Mouse (Mus musculus): ENCODE results near the gene Depdc7. TPM values are rescaled to one million over a fixed set of nuclear protein-coding genes. Genes with fewer than 3 reads are reported as not detected.

The Depdc7 gene
- 1 to 10 TPM; 1.5 to 1.9 TPM for total RNA-seq (2021)

GRCm38 (mm10) chr2:104742741-104743064, at the start of gene Depdc7:
Gene Depdc7 (minus strand): TSS chr2:104742878.
- peak; percentile 76 for DNase-seq (ENCODE audit: extremely low spot score in 1 of 2, low spot score in 1 of 2)

GRCm38 (mm10) chr2:104774763-104775162, 32.1 kb upstream of the Depdc7 start:
- DNase-seq (ENCODE audit: extremely low spot score in 1 of 2, low spot score in 1 of 2): no peak

GRCm38 (mm10) chr2:104768697-104769096, 26.0 kb upstream of the Depdc7 start:
- DNase-seq (ENCODE audit: extremely low spot score in 1 of 2, low spot score in 1 of 2): no peak

- no peak for DNase-seq (ENCODE audit: extremely low spot score in 1 of 2, low spot score in 1 of 2)
These were observed 21.3 kb upstream of the Depdc7 start for GRCm38 (mm10) chr2:104764018-104764417.

- no peak for DNase-seq (ENCODE audit: extremely low spot score in 1 of 2, low spot score in 1 of 2)
These were observed 20.5 kb upstream of the Depdc7 start for GRCm38 (mm10) chr2:104763134-104763703.

- DNase-seq (ENCODE audit: extremely low spot score in 1 of 2, low spot score in 1 of 2): no peak
These were observed 7.9 kb upstream of the Depdc7 start for GRCm38 (mm10) chr2:104750611-104751010.

- DNase-seq (ENCODE audit: extremely low spot score in 1 of 2, low spot score in 1 of 2): no peak
These were observed 6.0 kb upstream of the Depdc7 start for GRCm38 (mm10) chr2:104748652-104749183.

- DNase-seq (ENCODE audit: extremely low spot score in 1 of 2, low spot score in 1 of 2): no peak
These were observed 3.6 kb upstream of the Depdc7 start for GRCm38 (mm10) chr2:104746251-104746650.

GRCm38 (mm10) chr2:104743971-104744370, 1.3 kb upstream of the Depdc7 start:
- DNase-seq (ENCODE audit: extremely low spot score in 1 of 2, low spot score in 1 of 2): no peak

GRCm38 (mm10) chr2:104743160-104743559, 482 bp upstream of the Depdc7 start:
- no peak for DNase-seq (ENCODE audit: extremely low spot score in 1 of 2, low spot score in 1 of 2)

- DNase-seq (ENCODE audit: extremely low spot score in 1 of 2, low spot score in 1 of 2): no peak
These were observed 560 bp downstream of the Depdc7 start for GRCm38 (mm10) chr2:104741896-104742740.

- no peak for DNase-seq (ENCODE audit: extremely low spot score in 1 of 2, low spot score in 1 of 2)
These were observed 1.5 kb downstream of the Depdc7 start for GRCm38 (mm10) chr2:104741015-104741758.

- DNase-seq (ENCODE audit: extremely low spot score in 1 of 2, low spot score in 1 of 2): no peak
These were observed 2.3 kb downstream of the Depdc7 start for GRCm38 (mm10) chr2:104740248-104740949.

- DNase-seq (ENCODE audit: extremely low spot score in 1 of 2, low spot score in 1 of 2): no peak
These were observed 3.0 kb downstream of the Depdc7 start for GRCm38 (mm10) chr2:104739691-104740090.

- DNase-seq (ENCODE audit: extremely low spot score in 1 of 2, low spot score in 1 of 2): no peak
These were observed 6.4 kb downstream of the Depdc7 start for GRCm38 (mm10) chr2:104736241-104736640.

GRCm38 (mm10) chr2:104732562-104733256, 10.0 kb downstream of the Depdc7 start:
- DNase-seq (ENCODE audit: extremely low spot score in 1 of 2, low spot score in 1 of 2): no peak

GRCm38 (mm10) chr2:104732033-104732444, 10.6 kb downstream of the Depdc7 start:
- no peak for DNase-seq (ENCODE audit: extremely low spot score in 1 of 2, low spot score in 1 of 2)

GRCm38 (mm10) chr2:104727369-104727768, 15.3 kb downstream of the Depdc7 start:
- no peak for DNase-seq (ENCODE audit: extremely low spot score in 1 of 2, low spot score in 1 of 2)

GRCm38 (mm10) chr2:104722021-104722420, 20.7 kb downstream of the Depdc7 start:
- DNase-seq (ENCODE audit: extremely low spot score in 1 of 2, low spot score in 1 of 2): no peak

- DNase-seq (ENCODE audit: extremely low spot score in 1 of 2, low spot score in 1 of 2): no peak
These were observed 24.9 kb downstream of the Depdc7 start for GRCm38 (mm10) chr2:104717827-104718226.
